Mouse (Mus musculus) 3T3-L1 (cell line): ENCODE data around the gene Alkbh2.

Source experiments
- DNase-seq: peaks from one replicate; pipeline ENCODE4 v3.0.0-alpha.2; 2015; ENCODE audit warnings: low read depth, low spot score

The Alkbh2 gene

GRCm38 (mm10) chr5:114127374-114128349, at the start of gene Alkbh2:
TSS of gene Alkbh2 (minus strand) at chr5:114128218.
- peak; percentile 80 for DNase-seq

- DNase-seq, result peak; percentile 56
Observed at GRCm38 (mm10) chr5:114176548-114177400, 48.8 kb upstream of the Alkbh2 start.

GRCm38 (mm10) chr5:114175596-114176171, 47.7 kb upstream of the Alkbh2 start:
- DNase-seq, result peak; percentile 99

- DNase-seq, result peak; percentile 52
Observed at GRCm38 (mm10) chr5:114174639-114175038, 46.6 kb upstream of the Alkbh2 start.

- DNase-seq, result no peak
Observed at GRCm38 (mm10) chr5:114173877-114174581, 46.0 kb upstream of the Alkbh2 start.

GRCm38 (mm10) chr5:114173458-114173857, 45.4 kb upstream of the Alkbh2 start:
- no peak for DNase-seq

- no peak for DNase-seq
Observed at GRCm38 (mm10) chr5:114172936-114173335, 44.9 kb upstream of the Alkbh2 start.

- DNase-seq, result no peak
Observed at GRCm38 (mm10) chr5:114170345-114170744, 42.3 kb upstream of the Alkbh2 start.

- peak; percentile 28 for DNase-seq
Observed at GRCm38 (mm10) chr5:114163117-114163696, 35.2 kb upstream of the Alkbh2 start.

- DNase-seq, result peak; percentile 95
Observed at GRCm38 (mm10) chr5:114162106-114162815, 34.2 kb upstream of the Alkbh2 start.

- DNase-seq, result no peak
Observed at GRCm38 (mm10) chr5:114161424-114161823, 33.4 kb upstream of the Alkbh2 start.

- no peak for DNase-seq
Observed at GRCm38 (mm10) chr5:114157236-114157635, 29.2 kb upstream of the Alkbh2 start.

GRCm38 (mm10) chr5:114155168-114155933, 27.3 kb upstream of the Alkbh2 start:
- no peak for DNase-seq

GRCm38 (mm10) chr5:114154765-114155164, 26.7 kb upstream of the Alkbh2 start:
- DNase-seq, result no peak

- DNase-seq, result no peak
Observed at GRCm38 (mm10) chr5:114153490-114153889, 25.5 kb upstream of the Alkbh2 start.

- DNase-seq, result no peak
Observed at GRCm38 (mm10) chr5:114152359-114153092, 24.5 kb upstream of the Alkbh2 start.

- no peak for DNase-seq
Observed at GRCm38 (mm10) chr5:114147043-114147972, 19.3 kb upstream of the Alkbh2 start.
